Mouse (Mus musculus): Measurements from ENCODE around the gene Ints1.

DNA sequence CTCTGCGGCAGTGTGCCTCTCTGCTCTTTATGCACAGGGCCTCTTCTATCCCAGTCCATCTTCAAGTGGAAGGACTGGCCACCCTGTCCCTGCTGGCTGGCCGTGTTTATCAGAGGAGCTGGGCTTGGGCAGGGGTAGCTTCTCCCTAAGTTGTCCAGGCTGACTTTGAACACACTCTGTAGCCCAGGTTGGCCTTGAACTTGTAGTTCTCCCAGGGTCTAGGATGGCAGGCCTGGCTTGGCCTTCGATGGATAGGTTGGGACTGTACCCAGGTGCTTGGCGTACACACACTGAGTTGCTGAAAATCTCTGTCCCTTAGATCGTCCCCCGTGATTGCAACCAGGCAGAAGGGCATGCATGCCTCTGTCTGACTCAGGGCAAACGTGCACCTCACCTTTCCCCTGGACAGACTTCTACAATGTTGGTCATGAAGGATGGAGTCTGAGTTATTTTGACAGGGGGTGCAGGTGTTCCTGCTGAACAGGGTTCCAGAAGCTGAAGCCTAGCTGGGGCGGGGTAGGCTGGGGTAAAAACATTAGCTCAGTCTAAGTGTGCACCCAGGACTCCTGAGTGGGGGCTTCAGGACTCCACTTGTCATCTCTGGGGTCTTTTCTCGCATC is 20.6 kb upstream of the Ints1 start:
- no peak for TF ChIP-seq CTCF (IDR thresholded peaks at IDR 0.05; ENCODE audit: borderline replicate concordance, insufficient read depth, low read length)
- no peak for TF ChIP-seq POLR2A (IDR thresholded peaks at IDR 0.05; ENCODE audit: low read depth, low read length)
